Mouse (Mus musculus) neural tube, embryonic 12.5 days (tissue): ENCODE data around the gene Csrnp3. TPM values are rescaled to one million over a fixed set of nuclear protein-coding genes. Genes with fewer than 3 reads are reported as not detected.

Experiments
- ATAC-seq: fragments of 200-750 bp; cut with Nextera tagmentation; 2 replicates; pipeline ENCODE4 v1.8.0; 2017; ENCODE audit warnings: low read depth, mild to moderate bottlenecking, moderate TSS enrichment, moderate library complexity; ENCODE audit not compliant: low FRiP score
- H3K27ac ChIP-seq: fragments of 300-500 bp; sonication (generic); 2 replicates; pipeline ENCODE4 v1.5.1; 2016
- H3K27me3 ChIP-seq: fragments of 300-500 bp; sonication (generic); replicated peaks from 2 replicates; pipeline ENCODE4 v1.6.1; 2016; ENCODE audit warnings: mild to moderate bottlenecking
- H3K36me3 ChIP-seq: fragments of 300-500 bp; sonication (generic); 2 replicates; pipeline ENCODE4 v1.6.1; 2016; ENCODE audit warnings: mild to moderate bottlenecking
- H3K4me1 ChIP-seq: fragments of 300-500 bp; sonication (generic); 2 replicates; pipeline ENCODE4 v1.6.1; 2016
- H3K4me2 ChIP-seq: fragments of 300-500 bp; sonication (generic); replicated peaks from 2 replicates; pipeline ENCODE4 v1.6.1; 2016; ENCODE audit warnings: mild to moderate bottlenecking
- H3K4me3 ChIP-seq: fragments of 300-500 bp; sonication (generic); 2 replicates; pipeline ENCODE4 v1.5.1; 2016
- H3K9ac ChIP-seq: fragments of 300-500 bp; sonication (generic); 2 replicates; pipeline ENCODE4 v1.6.1; 2016; ENCODE audit warnings: mild to moderate bottlenecking
- H3K9me3 ChIP-seq: fragments of 300-500 bp; sonication (generic); 2 replicates; pipeline ENCODE4 v1.6.1; 2016; ENCODE audit warnings: mild to moderate bottlenecking
- WGBS: fragments of 180-500 bp; shearing (Covaris S2); methylation state at CpG from one replicate; pipeline ENCODE4 v1.1.7; 2016; 5-methylcytosine and 5-hydroxymethylcytosine counted together
- polyA plus RNA-seq: library from polyadenylated mRNA; unstranded; fragments of >200 nt; fragmentation: Nextera tagmentation; extraction: Ambion mirVana; gene quantifications from 2 replicates; pipeline ENCODE4 v1.2.1, GENCODE M21; 2016

Csrnp3 gene
- polyA plus RNA-seq, 1 experiment from 2014 or later = 29.6 TPM

DNA sequence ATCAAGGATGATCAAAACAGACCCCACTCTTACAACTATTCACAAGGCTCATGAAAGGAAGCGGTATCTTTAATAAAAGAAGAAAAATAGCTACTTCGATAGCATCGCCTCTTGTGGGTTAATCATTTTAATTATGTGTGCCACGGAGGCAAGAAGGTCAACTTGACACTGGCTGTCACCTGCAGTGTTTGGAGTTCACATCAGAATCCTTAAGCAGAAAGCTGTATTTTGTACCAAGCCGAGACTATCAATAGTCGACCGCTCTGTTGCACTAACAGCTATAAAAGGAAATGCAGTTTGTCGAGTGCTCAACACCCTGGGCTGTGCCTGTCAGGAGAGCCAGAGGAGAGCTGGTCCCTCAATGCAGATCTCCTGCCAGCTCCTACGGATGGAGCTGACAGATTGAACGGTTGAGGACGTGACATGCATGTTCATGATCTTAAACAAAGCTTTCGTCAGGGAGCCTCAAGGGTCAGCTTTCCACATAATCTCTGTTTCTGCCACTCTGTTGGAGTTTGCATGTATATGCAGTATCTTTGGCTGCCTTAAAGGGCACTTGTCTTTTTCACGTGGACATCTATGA lies 149.4 kb downstream of the Csrnp3 start:
- no peaks in the 10 kb centered on the region for H3K36me3 ChIP-seq

DNA sequence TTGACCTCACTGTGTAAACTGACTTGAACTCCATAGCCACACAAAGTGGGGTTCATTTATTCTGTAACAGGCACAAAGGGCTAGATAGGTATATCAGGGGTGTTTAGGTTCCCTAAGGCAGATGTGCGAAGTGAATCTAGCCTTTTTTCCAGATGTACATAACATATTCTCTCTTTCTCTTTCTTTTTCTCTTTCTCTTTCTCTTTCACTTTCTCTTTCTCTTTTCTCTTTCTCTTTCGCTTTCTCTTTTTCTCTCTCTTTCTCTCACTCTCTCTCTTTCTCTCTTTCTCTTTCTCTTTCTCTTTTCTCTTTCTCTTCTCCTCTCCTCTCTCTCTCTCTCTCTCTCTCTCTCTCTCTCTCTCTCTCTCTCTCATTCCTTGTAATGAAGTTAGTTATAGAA lies 153.2 kb downstream of the Csrnp3 start:
- Histone ChIP-seq H3K4me1 (peaks cover 18% of the 10 kb centered on the region), H3K27ac (no peak overlapping the region), H3K9ac (no peak overlapping the region), H3K36me3 (peaks cover 7% of the 10 kb centered on the region; the same call in 1 of the 2 replicates), H3K9me3 (no peaks in the 10 kb centered on the region), H3K4me2 (no peak overlapping the region), H3K4me3 (no peak overlapping the region), H3K27me3 (no peaks in the 10 kb centered on the region)
- 91% methylated on average over 2 of the region's 2 CpGs for WGBS
- no peak for ATAC-seq

More for the DNA sequence above, 149.4 kb downstream of the Csrnp3 start:
- Histone ChIP-seq H3K4me1 (peaks cover 37% of the 10 kb centered on the region), H3K27ac (0 out of 2 replicates have a peak overlapping the region, but pooled peaks have one; percentile 17), H3K4me2 (peak overlapping the region; percentile 36), H3K27me3 (no peaks in the 10 kb centered on the region), H3K4me3 (no peak overlapping the region), H3K9me3 (no peaks in the 10 kb centered on the region), H3K9ac (no peak overlapping the region)
- ATAC-seq = peak; percentile 91
- WGBS = 27% methylated on average over 13 of the region's 13 CpGs

DNA sequence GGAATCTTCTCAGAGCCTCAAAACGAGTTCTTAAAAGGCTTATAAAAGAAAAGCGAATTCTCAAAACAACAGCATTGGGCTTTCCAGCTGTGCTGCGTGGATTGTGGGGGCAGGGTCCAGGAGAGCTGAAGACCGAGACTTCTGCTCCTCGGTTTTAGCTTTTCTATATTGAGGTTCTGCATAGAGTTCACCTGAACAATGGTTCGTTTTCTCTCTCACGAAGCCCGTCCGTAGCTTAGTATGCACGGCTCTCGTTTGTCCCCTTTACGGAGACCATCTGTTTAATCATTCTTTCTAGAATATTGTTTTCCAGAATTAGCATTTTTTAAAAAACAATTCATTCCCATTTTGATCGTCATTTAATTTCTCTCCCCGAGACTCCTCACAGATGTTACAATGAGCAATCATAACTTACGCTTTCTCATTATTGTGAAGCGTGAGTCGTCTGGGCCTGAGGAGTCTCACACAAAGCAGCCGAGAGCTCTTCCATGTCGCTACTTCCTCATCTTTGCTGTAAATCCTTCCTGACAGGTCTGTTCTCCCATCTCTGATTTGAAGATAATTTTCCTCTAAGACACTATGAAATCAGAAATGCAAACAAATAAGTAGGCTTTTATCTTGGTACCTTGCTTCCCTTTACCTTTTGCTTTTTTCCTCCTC lies 163.6 kb downstream of the Csrnp3 start:
- 71% methylated on average over 19 of the region's 19 CpGs for WGBS
- Histone ChIP-seq H3K9ac (no peak overlapping the region), H3K4me2 (no peak overlapping the region; the same call in 1 of the 2 replicates), H3K36me3 (peaks cover 18% of the 10 kb centered on the region), H3K4me3 (no peak overlapping the region), H3K27ac (no peak overlapping the region), H3K4me1 (no peaks in the 10 kb centered on the region), H3K27me3 (no peaks in the 10 kb centered on the region), H3K9me3 (no peaks in the 10 kb centered on the region)
- no peak; the same call in 1 of the 2 replicates for ATAC-seq

DNA sequence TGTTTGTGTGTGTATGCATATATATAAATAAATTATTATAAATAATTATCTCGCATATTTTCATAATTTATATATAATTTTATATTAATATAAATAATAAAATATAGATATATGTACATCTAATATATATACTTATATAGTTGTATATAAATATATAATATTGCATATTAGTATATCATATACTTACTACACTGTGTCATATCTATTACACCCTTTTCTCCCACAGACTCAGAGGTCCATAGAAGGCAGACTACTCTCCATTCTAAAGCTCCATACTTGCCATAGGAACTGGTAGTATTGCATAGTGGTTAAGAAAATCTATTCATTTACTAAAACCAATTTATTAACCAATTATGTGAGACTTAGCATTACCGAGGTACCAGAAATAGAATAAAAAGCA lies 164.1 kb downstream of the Csrnp3 start:
- no peak overlapping the region for H3K4me3 ChIP-seq
- H3K4me1 ChIP-seq = no peaks in the 10 kb centered on the region
- H3K9ac ChIP-seq = no peak overlapping the region
- WGBS = 89% methylated on average over 2 of the region's 2 CpGs
- no peak overlapping the region for H3K4me2 ChIP-seq
- H3K27me3 ChIP-seq = no peaks in the 10 kb centered on the region
- H3K9me3 ChIP-seq = no peaks in the 10 kb centered on the region
- no peak overlapping the region for H3K27ac ChIP-seq
- peaks cover 12% of the 10 kb centered on the region for H3K36me3 ChIP-seq
- no peak for ATAC-seq

DNA sequence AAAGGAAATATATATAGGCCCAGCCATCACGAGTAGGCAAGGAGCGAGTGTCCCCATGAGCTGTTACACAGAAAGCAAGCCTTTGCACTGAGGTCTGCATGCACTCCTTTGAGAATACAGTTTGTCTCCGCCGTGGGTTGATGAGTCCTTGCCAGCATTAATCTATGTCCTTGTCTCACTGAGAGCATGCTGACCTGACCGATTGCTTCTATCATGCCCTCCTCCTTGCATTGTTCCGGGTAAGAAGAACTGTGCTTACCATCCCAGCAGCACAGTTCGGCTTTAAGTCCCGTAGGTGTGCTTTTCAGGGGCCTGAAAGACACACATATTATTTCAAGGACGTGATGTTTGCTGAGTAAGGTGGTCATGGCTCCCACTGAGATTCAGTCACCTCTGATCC lies 173.1 kb downstream of the Csrnp3 start:
- H3K9ac ChIP-seq = no peak overlapping the region
- no peak overlapping the region for H3K4me3 ChIP-seq
- no peaks in the 10 kb centered on the region for H3K4me1 ChIP-seq
- peaks cover 37% of the 10 kb centered on the region for H3K36me3 ChIP-seq
- WGBS = 82% methylated on average over 9 of the region's 9 CpGs
- no peaks in the 10 kb centered on the region for H3K9me3 ChIP-seq
- no peak overlapping the region for H3K4me2 ChIP-seq
- no peak for ATAC-seq
- H3K27me3 ChIP-seq = no peaks in the 10 kb centered on the region
- no peak overlapping the region for H3K27ac ChIP-seq

DNA sequence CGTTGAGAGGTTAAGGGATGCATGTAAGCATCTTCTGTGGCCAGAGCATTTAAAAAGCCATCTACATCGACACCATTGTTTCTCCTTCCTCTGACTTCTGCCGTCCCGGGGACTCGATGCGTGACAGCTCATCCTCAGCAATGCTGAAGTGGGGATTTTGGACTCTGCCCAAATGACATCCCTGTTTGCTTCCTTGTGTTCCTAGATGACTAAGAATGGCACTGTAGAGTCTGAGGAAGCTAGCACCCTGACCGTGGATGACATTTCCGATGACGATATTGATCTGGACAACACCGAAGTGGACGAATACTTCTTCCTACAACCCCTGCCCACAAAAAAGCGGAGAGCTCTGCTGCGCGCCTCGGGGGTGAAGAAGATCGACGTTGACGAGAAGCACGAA lies 173.7 kb downstream of the Csrnp3 start:
- Histone ChIP-seq H3K9ac (no peak overlapping the region), H3K4me1 (no peaks in the 10 kb centered on the region), H3K36me3 (peaks cover 37% of the 10 kb centered on the region), H3K4me2 (no peak overlapping the region), H3K9me3 (no peaks in the 10 kb centered on the region), H3K27me3 (no peaks in the 10 kb centered on the region), H3K27ac (no peak overlapping the region), H3K4me3 (no peak overlapping the region)
- no peak for ATAC-seq
- 94% methylated on average over 19 of the region's 19 CpGs for WGBS

DNA sequence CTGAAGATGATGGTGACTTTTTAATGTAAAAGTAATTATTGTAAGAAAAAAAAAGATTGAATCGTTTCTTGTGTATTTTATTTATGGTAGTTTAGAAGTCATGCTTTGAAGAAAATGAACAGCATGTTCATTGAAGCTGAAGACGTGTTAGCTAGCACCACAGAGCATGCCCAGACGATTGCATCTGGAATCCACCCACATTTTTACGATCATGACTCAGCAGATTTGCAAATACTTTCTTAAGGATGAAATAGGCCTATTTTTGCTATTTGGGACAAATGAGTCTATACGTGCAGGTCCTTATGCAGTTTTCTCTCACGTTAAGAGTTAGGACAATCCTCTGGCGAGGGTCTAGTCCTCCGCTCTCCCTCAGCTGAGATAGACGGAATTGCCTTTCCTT lies 177.9 kb downstream of the Csrnp3 start:
- Histone ChIP-seq H3K9ac (no peak overlapping the region), H3K27me3 (no peaks in the 10 kb centered on the region), H3K4me1 (peaks cover 6% of the 10 kb centered on the region; the same call in 1 of the 2 replicates), H3K27ac (no peak overlapping the region), H3K4me3 (no peak overlapping the region), H3K4me2 (no peak overlapping the region), H3K9me3 (no peaks in the 10 kb centered on the region), H3K36me3 (peaks cover 42% of the 10 kb centered on the region)
- no peak for ATAC-seq
- 91% methylated on average over 9 of the region's 9 CpGs for WGBS

DNA sequence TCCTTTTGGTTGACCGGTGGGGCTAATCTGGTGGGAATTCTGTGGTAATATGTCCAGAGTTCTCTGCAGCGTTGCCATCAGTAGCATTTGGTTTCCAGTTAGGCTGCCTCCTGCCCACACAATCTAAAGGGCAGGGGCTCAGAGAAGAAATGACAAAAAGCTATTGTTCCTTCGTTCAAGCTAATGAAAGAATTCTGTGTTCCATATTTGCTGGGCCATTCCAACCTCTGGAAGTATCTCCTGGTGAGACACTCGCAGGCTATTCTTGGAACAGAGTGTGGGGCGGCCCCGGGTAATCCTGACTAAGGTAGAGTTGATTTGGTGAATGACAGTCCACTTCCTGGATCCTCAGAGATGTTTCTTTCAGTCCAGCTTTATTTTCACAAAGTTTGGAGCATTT lies 179.3 kb downstream of the Csrnp3 start:
- Histone ChIP-seq H3K4me3 (no peak overlapping the region), H3K9me3 (no peaks in the 10 kb centered on the region), H3K4me2 (no peak overlapping the region), H3K9ac (no peak overlapping the region), H3K36me3 (peaks cover 32% of the 10 kb centered on the region), H3K27me3 (no peaks in the 10 kb centered on the region), H3K4me1 (peaks cover 11% of the 10 kb centered on the region; the same call in 1 of the 2 replicates), H3K27ac (no peak overlapping the region)
- no peak for ATAC-seq
- 70% methylated on average over 6 of the region's 6 CpGs for WGBS

DNA sequence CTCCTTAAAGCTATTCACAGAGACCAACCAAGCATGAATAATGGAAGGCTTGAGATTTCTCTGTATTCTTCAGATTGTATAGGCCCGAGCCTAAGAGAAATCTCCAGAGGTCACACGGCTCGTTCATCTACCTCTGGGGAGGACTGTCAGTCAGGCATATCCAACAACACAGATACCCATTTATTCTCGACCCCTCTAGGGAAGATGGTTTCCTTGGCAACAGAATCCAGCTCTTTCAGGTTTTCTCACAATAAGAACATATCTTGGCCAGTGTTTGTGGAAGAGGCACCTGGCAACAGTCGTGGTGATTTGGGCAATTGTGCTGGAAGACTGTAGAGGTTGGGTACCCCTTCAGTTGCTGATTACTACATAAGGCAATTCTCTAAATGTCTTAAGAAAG lies 183.2 kb downstream of the Csrnp3 start:
- ATAC-seq = peak; percentile 91
- 12% methylated on average over 5 of the region's 5 CpGs for WGBS
- Histone ChIP-seq H3K4me1 (peaks cover 11% of the 10 kb centered on the region; the same call in 1 of the 2 replicates), H3K9me3 (no peaks in the 10 kb centered on the region), H3K27ac (no peak overlapping the region), H3K27me3 (no peaks in the 10 kb centered on the region), H3K9ac (no peak overlapping the region), H3K4me3 (no peak overlapping the region), H3K36me3 (peaks cover 5% of the 10 kb centered on the region; the same call in 1 of the 2 replicates), H3K4me2 (no peak overlapping the region)

DNA sequence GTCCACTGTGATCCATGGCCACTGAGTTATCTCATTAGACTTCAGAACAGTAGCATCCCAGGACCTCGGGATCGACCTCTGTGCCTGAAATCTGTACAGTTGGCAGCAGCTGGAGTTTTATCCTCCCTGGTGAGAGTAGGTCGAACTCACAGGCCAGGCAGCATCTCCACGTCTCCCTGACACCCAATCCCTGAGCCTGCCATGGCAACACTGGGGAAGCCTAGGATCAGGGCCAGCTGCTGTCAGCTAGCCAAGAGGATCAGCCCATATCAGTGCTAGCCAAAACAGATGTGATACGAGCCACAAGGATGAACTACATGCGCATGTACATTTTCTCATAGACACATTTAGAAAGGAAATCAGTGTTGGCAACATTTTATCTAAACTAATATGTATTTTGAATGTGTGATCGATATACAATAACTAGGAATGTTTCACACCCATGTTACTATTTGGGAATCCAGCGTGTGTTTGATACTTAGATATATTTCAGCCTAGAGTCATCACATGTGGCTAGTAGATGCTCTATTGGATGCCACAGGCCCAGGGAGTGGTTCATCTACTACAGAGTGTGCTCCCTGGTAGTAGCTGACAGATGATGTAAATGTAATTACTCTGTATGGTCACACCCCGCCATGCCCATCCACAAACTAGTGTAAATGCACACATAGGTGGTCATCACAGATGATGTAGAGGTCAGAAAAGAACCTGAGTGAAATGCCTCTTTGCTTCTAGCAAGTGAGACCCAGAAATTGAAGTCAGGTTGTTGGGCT lies 189.5 kb downstream of the Csrnp3 start:
- H3K36me3 ChIP-seq = no peaks in the 10 kb centered on the region
- no peaks in the 10 kb centered on the region for H3K4me1 ChIP-seq
- no peak overlapping the region for H3K27ac ChIP-seq
- WGBS = 77% methylated on average over 9 of the region's 9 CpGs
- H3K4me2 ChIP-seq = no peak overlapping the region
- no peak for ATAC-seq
- no peaks in the 10 kb centered on the region for H3K27me3 ChIP-seq
- H3K9me3 ChIP-seq = no peaks in the 10 kb centered on the region
- H3K9ac ChIP-seq = no peak overlapping the region
- no peak overlapping the region for H3K4me3 ChIP-seq

DNA sequence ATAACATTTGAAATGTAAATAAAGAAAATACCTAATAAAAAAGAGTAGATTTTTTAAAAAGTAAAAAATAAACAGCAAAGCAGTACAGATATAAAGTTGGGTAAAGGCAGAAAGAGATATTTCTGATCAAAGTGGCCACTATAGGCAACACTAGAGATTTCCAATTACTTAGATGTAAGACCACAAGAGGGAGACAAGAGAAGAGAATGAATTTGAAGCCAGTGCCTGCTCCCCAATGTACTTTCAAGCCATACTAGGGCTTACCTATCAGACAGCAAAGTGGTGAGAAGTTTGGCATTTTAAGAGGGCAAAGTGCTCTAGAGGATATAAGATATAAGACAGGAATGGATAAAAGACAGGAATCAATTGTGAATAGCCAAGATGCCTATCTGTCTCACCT lies 195.0 kb downstream of the Csrnp3 start:
- Histone ChIP-seq H3K27me3 (no peaks in the 10 kb centered on the region), H3K4me2 (no peak overlapping the region), H3K36me3 (no peaks in the 10 kb centered on the region), H3K9me3 (no peaks in the 10 kb centered on the region), H3K4me1 (peaks cover 15% of the 10 kb centered on the region), H3K9ac (no peak overlapping the region), H3K27ac (no peak overlapping the region), H3K4me3 (no peak overlapping the region)
- no peak for ATAC-seq

DNA sequence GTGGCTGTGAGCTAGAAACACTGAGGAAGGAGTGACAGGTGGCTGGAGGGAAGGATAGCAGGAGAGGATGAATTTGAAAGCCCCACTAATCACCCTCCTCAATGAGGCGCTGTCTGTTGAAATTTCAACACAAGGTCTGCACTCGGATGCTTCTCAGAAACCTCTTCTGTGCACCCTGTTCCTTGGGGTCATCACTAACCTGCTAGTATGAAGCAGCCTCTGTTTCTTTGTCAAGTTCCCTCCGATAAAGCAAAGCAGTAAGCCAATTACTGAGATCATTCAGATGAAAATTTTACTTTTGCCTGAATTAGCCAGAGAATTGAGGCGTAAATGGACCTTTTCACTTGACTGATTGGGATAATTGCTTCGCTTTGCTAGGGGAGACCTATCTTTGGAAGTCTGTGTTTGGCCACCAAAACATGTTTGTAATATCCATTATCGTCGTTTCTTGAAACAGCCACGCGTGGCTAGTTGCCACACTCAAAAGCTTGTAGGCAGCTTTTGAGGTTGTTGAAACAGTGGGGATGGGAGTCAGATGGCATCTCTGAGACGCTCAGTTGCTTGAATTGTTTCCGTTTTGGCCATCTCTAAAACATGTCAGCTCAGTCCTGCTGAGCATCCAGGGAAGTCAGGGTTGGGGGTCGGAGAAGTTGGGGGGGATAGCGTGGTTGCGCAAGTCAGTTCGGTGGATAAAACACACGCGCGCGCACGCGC lies 195.8 kb downstream of the Csrnp3 start:
- Histone ChIP-seq H3K27me3 (no peaks in the 10 kb centered on the region), H3K9ac (no peak overlapping the region), H3K9me3 (no peaks in the 10 kb centered on the region), H3K4me3 (no peak overlapping the region), H3K36me3 (no peaks in the 10 kb centered on the region), H3K4me2 (no peak overlapping the region), H3K4me1 (peaks cover 15% of the 10 kb centered on the region), H3K27ac (no peak overlapping the region)
- WGBS = 83% methylated on average over 21 of the region's 21 CpGs
- ATAC-seq = no peak
